Mouse (Mus musculus) brain, adult 10 weeks (tissue): Measurements from ENCODE around the gene Dach1. TPM values are rescaled to one million over a fixed set of nuclear protein-coding genes. Genes with fewer than 3 reads are reported as not detected.

ENCODE experiments used
- polyA plus RNA-seq: library from polyadenylated mRNA; stranded (reverse); fragments of 350-450 nt; fragmentation: Illumina TruSeq; extraction: RNeasy Lipid Tissue Mini Kit (QIAGEN cat#74804); gene quantifications from one replicate; pipeline ENCODE4 v1.2.3, GENCODE M21; 2015; ENCODE audit warnings: low read depth, low replicate concordance

The Dach1 gene
- 7.2 TPM for polyA plus RNA-seq

GRCm38 (mm10) chr14:98169421-98170076 is at the start of gene Dach1:
TSS of gene Dach1 (minus strand) at chr14:98169765.

